Mouse (Mus musculus) lung, postnatal 0 days (tissue): ENCODE measurements around the gene Slc2a13. TPM values are rescaled to one million over a fixed set of nuclear protein-coding genes. Genes with fewer than 3 reads are reported as not detected.

Experiments used
- ATAC-seq: fragments of 200-750 bp; cut with Nextera tagmentation; 2 replicates; pipeline ENCODE4 v1.8.0; 2017; ENCODE audit warnings: moderate library complexity
- DNase-seq: peaks from one replicate; pipeline ENCODE4 v3.0.0-alpha.2; 2016; ENCODE audit warnings: low spot score
- H3K27ac ChIP-seq: fragments of 300-500 bp; sonication (generic); 2 replicates; pipeline ENCODE4 v1.5.1; 2014; ENCODE audit warnings: antibody characterized with exemption, mild to moderate bottlenecking, low read length, mixed read lengths
- H3K27me3 ChIP-seq: fragments of 300-500 bp; sonication (generic); replicated peaks from 2 replicates; pipeline ENCODE4 v1.6.1; 2014; ENCODE audit warnings: low read length, mixed read lengths; ENCODE audit not compliant: insufficient read depth
- H3K36me3 ChIP-seq: fragments of 300-500 bp; sonication (generic); 2 replicates; pipeline ENCODE4 v1.6.1; 2014; ENCODE audit warnings: low read length, mixed read lengths; ENCODE audit not compliant: insufficient read depth
- H3K4me1 ChIP-seq: fragments of 300-500 bp; sonication (generic); 2 replicates; pipeline ENCODE4 v1.6.1; 2014; ENCODE audit warnings: antibody characterized with exemption, low read depth, low read length, mixed read lengths; ENCODE audit not compliant: insufficient read depth
- H3K4me2 ChIP-seq: fragments of 300-500 bp; sonication (generic); replicated peaks from 2 replicates; pipeline ENCODE4 v1.6.1; 2014; ENCODE audit warnings: low read depth, mild to moderate bottlenecking, low read length, moderate library complexity, mixed read lengths
- H3K4me3 ChIP-seq: fragments of 300-500 bp; sonication (generic); 2 replicates; pipeline ENCODE4 v1.5.1; 2014; ENCODE audit warnings: low read depth, low read length
- H3K9ac ChIP-seq: fragments of 300-500 bp; sonication (generic); replicated peaks from 2 replicates; pipeline ENCODE4 v1.6.1; 2014; ENCODE audit warnings: low read depth, mild to moderate bottlenecking
- H3K9me3 ChIP-seq: fragments of 300-500 bp; sonication (generic); 2 replicates; pipeline ENCODE4 v1.6.1; 2016; ENCODE audit warnings: low read length, mixed read lengths
- CTCF ChIP-seq: IDR thresholded peaks from 2 replicates; pipeline ENCODE4 v1.5.1; 2016; ENCODE audit warnings: antibody characterized with exemption, mild to moderate bottlenecking
- EP300 ChIP-seq: IDR thresholded peaks from 2 replicates; pipeline ENCODE4 v1.6.1; 2016; ENCODE audit warnings: antibody characterized with exemption, mild to moderate bottlenecking, control low read depth
- WGBS: fragments of 180-500 bp; shearing (Covaris S2); extraction: QIAGEN DNeasy Blood & Tissue Kit; methylation state at CpG from one replicate; pipeline ENCODE4 v1.1.7; 2014; 5-methylcytosine and 5-hydroxymethylcytosine counted together
- polyA plus RNA-seq: library from polyadenylated mRNA; unstranded; fragments of >200 nt; fragmentation: Nextera tagmentation; extraction: Ambion mirVana; gene quantifications from 2 replicates; pipeline ENCODE4 v1.2.1, GENCODE M21; 2015

The Slc2a13 gene
- polyA plus RNA-seq, 1 experiment from 2014 or later, result 1.1 TPM

GRCm38 (mm10) chr15:91351006-91351405, 222.1 kb downstream of the Slc2a13 start:
- Histone ChIP-seq H3K9me3 (no peaks in the 10 kb centered on the region), H3K27me3 (no peaks in the 10 kb centered on the region), H3K9ac (no peak overlapping the region), H3K4me3 (no peak overlapping the region), H3K27ac (no peak overlapping the region), H3K4me1 (no peaks in the 10 kb centered on the region), H3K36me3 (no peaks in the 10 kb centered on the region), H3K4me2 (no peak overlapping the region)
- no peak for ATAC-seq
- 63% methylated on average over 7 of the region's 7 CpGs for WGBS
- DNase-seq, result no peak
- TF ChIP-seq CTCF (no peak), EP300 (no peak)

GRCm38 (mm10) chr15:91338350-91338749, 234.7 kb downstream of the Slc2a13 start:
- no peak for ATAC-seq
- no peak for DNase-seq
- Histone ChIP-seq H3K27me3 (no peaks in the 10 kb centered on the region), H3K4me2 (no peak overlapping the region), H3K36me3 (no peaks in the 10 kb centered on the region), H3K4me3 (no peak overlapping the region), H3K9ac (no peak overlapping the region), H3K4me1 (no peaks in the 10 kb centered on the region), H3K9me3 (no peaks in the 10 kb centered on the region), H3K27ac (no peak overlapping the region)
- WGBS, result 93% methylated on average over 1 of the region's 1 CpGs
- no peak for TF ChIP-seq EP300
- peak; percentile 46 for TF ChIP-seq CTCF

- H3K9me3 ChIP-seq, result no peaks in the 10 kb centered on the region
- WGBS, result 76% methylated on average over 6 of the region's 6 CpGs
- no peak overlapping the region for H3K4me3 ChIP-seq
- DNase-seq, result no peak
- no peaks in the 10 kb centered on the region for H3K27me3 ChIP-seq
- no peak overlapping the region for H3K4me2 ChIP-seq
- H3K4me1 ChIP-seq, result no peaks in the 10 kb centered on the region
- H3K27ac ChIP-seq, result no peak overlapping the region
- TF ChIP-seq CTCF, result no peak
- H3K36me3 ChIP-seq, result no peaks in the 10 kb centered on the region
- no peak overlapping the region for H3K9ac ChIP-seq
- no peak for ATAC-seq
These were observed 238.6 kb downstream of the Slc2a13 start for GRCm38 (mm10) chr15:91334416-91334900.

GRCm38 (mm10) chr15:91327748-91328147, 245.3 kb downstream of the Slc2a13 start:
- Histone ChIP-seq H3K4me2 (no peak overlapping the region), H3K27me3 (no peaks in the 10 kb centered on the region), H3K27ac (no peak overlapping the region), H3K9ac (no peak overlapping the region), H3K9me3 (no peaks in the 10 kb centered on the region), H3K4me1 (no peaks in the 10 kb centered on the region), H3K36me3 (no peaks in the 10 kb centered on the region), H3K4me3 (no peak overlapping the region)
- no peak for DNase-seq
- no peak for ATAC-seq
- 37% methylated on average over 3 of the region's 3 CpGs for WGBS
- no peak for TF ChIP-seq EP300
- no peak for TF ChIP-seq CTCF

- H3K4me2 ChIP-seq, result no peak overlapping the region
- no peaks in the 10 kb centered on the region for H3K4me1 ChIP-seq
- no peak overlapping the region for H3K9ac ChIP-seq
- ATAC-seq, result no peak
- WGBS, result 72% methylated on average over 4 of the region's 4 CpGs
- TF ChIP-seq CTCF (no peak), EP300 (no peak)
- no peak for DNase-seq
- H3K36me3 ChIP-seq, result no peaks in the 10 kb centered on the region
- no peaks in the 10 kb centered on the region for H3K9me3 ChIP-seq
- no peak overlapping the region for H3K4me3 ChIP-seq
- H3K27ac ChIP-seq, result no peak overlapping the region
- H3K27me3 ChIP-seq, result no peaks in the 10 kb centered on the region
These were observed 246.0 kb downstream of the Slc2a13 start for GRCm38 (mm10) chr15:91327023-91327422.

DNA sequence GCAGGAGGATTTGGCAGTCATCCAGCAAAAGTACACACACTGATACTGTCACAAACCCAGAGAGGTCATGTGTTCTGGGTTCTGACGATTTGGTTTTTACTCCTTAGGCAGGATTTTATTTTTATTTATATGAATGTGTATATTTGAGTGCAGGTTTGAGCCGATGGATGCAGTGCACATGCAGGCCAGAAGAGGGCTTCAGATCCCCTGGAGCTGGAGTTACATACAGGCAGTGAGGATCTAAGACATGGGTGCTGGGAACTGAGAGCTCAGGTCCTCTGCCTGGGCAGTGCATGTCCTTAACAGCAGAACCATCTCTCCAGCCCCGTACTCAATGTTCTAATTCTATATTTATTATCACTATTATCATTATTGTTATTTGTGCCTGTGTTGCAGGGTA, 253.7 kb downstream of the Slc2a13 start:
- Histone ChIP-seq H3K4me1 (no peaks in the 10 kb centered on the region), H3K9me3 (no peaks in the 10 kb centered on the region), H3K9ac (no peak overlapping the region), H3K27me3 (no peaks in the 10 kb centered on the region), H3K36me3 (no peaks in the 10 kb centered on the region), H3K4me2 (no peak overlapping the region), H3K4me3 (no peak overlapping the region), H3K27ac (no peak overlapping the region)
- DNase-seq (no peak), ATAC-seq (no peak)
- 55% methylated on average over 3 of the region's 3 CpGs for WGBS
- no peak for TF ChIP-seq EP300
- peak; percentile 53 for TF ChIP-seq CTCF

GRCm38 (mm10) chr15:91316964-91317363, 256.1 kb downstream of the Slc2a13 start:
- DNase-seq (peak; percentile 54), ATAC-seq (peak; percentile 35; the same call in 1 of the 2 replicates)
- no peak overlapping the region for H3K4me3 ChIP-seq
- no peaks in the 10 kb centered on the region for H3K27me3 ChIP-seq
- TF ChIP-seq EP300 (no peak), CTCF (no peak)
- H3K9me3 ChIP-seq, result no peaks in the 10 kb centered on the region
- H3K9ac ChIP-seq, result no peak overlapping the region
- no peaks in the 10 kb centered on the region for H3K36me3 ChIP-seq
- H3K27ac ChIP-seq, result no peak overlapping the region
- H3K4me2 ChIP-seq, result no peak overlapping the region
- WGBS, result 63% methylated on average over 4 of the region's 4 CpGs
- H3K4me1 ChIP-seq, result no peaks in the 10 kb centered on the region
